ENCODE assay signal across 7 mouse cellular contexts in the genomic region with DNA sequence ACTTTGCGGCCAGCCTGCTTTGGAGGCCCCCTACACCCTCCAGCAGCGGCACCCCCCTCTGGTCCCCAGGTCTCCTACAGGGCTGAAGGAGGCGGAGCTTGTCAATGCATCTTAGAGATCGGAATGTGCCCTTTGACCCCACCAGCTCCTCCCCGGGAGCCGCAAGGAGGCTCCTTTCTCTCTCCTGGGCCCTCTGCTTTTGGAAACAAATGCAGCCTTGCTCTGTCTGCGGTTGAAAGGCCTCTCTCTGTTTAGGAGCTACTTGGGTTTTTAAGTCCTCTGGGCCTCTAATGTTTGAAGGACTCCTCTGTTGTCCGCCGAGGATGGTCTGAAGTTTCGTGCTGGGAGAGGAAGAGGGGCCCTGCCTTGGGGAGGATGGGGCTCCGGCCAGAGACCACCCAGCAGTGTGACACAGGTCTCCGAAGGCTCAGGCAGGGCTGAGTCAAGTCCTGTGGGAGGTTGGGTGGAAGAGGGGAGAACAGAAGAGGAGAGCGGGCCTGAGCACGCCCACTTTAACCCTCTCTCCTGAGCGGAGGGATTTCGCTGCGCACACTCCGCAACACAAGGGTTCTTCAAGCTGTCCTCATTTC.
DNase-seq lines count a peak whose midpoint lies in the region; ATAC-seq lines count a peak whose summit lies in the region.

No protein-coding gene starts in this region.

- no peak overlapping the region for H3K4me3 ChIP-seq in hindbrain, embryonic 14.5 days (replicated peaks; ENCODE audit: low read length)
- no peak overlapping the region for H3K4me3 ChIP-seq in liver, embryonic 12.5 days

- no peak overlapping the region for H3K9ac ChIP-seq in hindbrain, embryonic 14.5 days
- H3K9ac ChIP-seq in liver, embryonic 12.5 days = no peak overlapping the region

- no peaks in the 10 kb centered on the region for H3K9me3 ChIP-seq in hindbrain, embryonic 14.5 days (ENCODE audit: control insufficient read depth, low read length)
- H3K9me3 ChIP-seq in liver, embryonic 12.5 days (replicated peaks) = peaks cover 9% of the 10 kb centered on the region

- H3K27ac ChIP-seq in hindbrain, embryonic 14.5 days = no peak overlapping the region
- peak overlapping the region; percentile 20; the same call in 1 of the 2 replicates for H3K27ac ChIP-seq in liver, embryonic 12.5 days

- H3K36me3 ChIP-seq in hindbrain, embryonic 14.5 days (replicated peaks; ENCODE audit: control insufficient read depth, insufficient read depth) = no peaks in the 10 kb centered on the region
- no peaks in the 10 kb centered on the region for H3K36me3 ChIP-seq in liver, embryonic 12.5 days

- H3K27me3 ChIP-seq in hindbrain, embryonic 14.5 days (ENCODE audit: control insufficient read depth, insufficient read depth, low read length) = no peaks in the 10 kb centered on the region
- H3K27me3 ChIP-seq in liver, embryonic 12.5 days (replicated peaks) = peaks cover 18% of the 10 kb centered on the region; the same call in 1 of the 2 replicates

- H3K4me2 ChIP-seq in hindbrain, embryonic 14.5 days (replicated peaks) = no peak overlapping the region
- no peak overlapping the region for H3K4me2 ChIP-seq in liver, embryonic 12.5 days

- ATAC-seq in hindbrain, embryonic 14.5 days (ENCODE audit: low FRiP score) = 0 out of 2 replicates have a peak, but pooled peaks have one; percentile 25
- ATAC-seq in liver, embryonic 12.5 days = no peak

- peak; percentile 79 for DNase-seq in ES-CJ7 (ENCODE audit: low read depth, low spot score)
- peak; percentile 83 for DNase-seq in ZHBTc4 (ENCODE audit: low read depth, low spot score)
- no peak for DNase-seq in hindbrain, embryonic 14.5 days (ENCODE audit: low spot score)
- no peak for DNase-seq in layer of hippocampus, adult 11-12 months (ENCODE audit: low spot score)
- no peak for DNase-seq in thymus, postnatal 25 days
- no peak for DNase-seq in spleen, postnatal 4 days (ENCODE audit: low spot score in 2 of 2)

- 0 out of 2 replicates have a peak, but pooled peaks cover 15% of the 10 kb centered on the region for H3K4me1 ChIP-seq in hindbrain, embryonic 14.5 days (replicated peaks; ENCODE audit: control insufficient read depth, insufficient read depth, low read length)
- no peaks in the 10 kb centered on the region for H3K4me1 ChIP-seq in liver, embryonic 12.5 days

- WGBS in hindbrain, embryonic 14.5 days = 15% methylated on average over 18 of the region's 18 CpGs
- WGBS in liver, embryonic 12.5 days (ENCODE audit: insufficient replicate concordance) = 42% methylated on average over 18 of the region's 18 CpGs

Comparison
In these comparisons a context has a peak if more than half of its experiments do, and no peak if none do; other contexts are left out.
1. DNase-seq: peak in ES-CJ7 (single experiment) and ZHBTc4 (single experiment); none in hindbrain, embryonic 14.5 days (single experiment), layer of hippocampus, adult 11-12 months (single experiment), thymus, postnatal 25 days (single experiment) and spleen, postnatal 4 days (0 of 2).